Mouse (Mus musculus) c-Kit-positive CD71-positive TER-119-negative erythroid progenitor cells, embryonic 14.5 days (primary cell): ENCODE measurements around the gene Anks3.
A peak's percentile ranks its signal among the peaks of the same experiment; 100 is the strongest.

ENCODE experiments used
- DNase-seq: peaks from one replicate; pipeline ENCODE4 v3.0.0-alpha.2; 2013; ENCODE audit warnings: low read depth

Anks3 gene

GRCm38 (mm10) chr16:4927967-4928366 is 36.0 kb downstream of the Anks3 start:
- DNase-seq = no peak

GRCm38 (mm10) chr16:4923996-4924395 is 40.0 kb downstream of the Anks3 start:
- DNase-seq = no peak

DNA sequence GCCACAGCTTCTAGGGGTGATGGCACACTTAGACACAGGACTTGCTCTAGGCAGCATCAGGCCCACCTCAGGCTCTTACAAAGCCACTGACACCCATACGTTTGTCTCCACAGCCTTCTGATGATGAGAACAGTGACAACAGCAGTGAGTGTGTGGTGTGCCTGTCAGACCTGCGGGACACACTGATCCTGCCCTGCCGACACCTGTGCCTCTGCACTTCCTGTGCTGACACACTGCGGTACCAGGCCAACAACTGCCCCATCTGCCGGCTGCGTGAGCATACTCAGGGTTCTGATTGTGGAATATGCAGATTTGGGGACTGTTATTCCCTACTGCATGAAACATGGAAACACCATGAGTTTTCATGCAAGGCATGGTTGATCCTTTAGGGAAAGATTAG is 41.5 kb downstream of the Anks3 start:
- DNase-seq = no peak

DNA sequence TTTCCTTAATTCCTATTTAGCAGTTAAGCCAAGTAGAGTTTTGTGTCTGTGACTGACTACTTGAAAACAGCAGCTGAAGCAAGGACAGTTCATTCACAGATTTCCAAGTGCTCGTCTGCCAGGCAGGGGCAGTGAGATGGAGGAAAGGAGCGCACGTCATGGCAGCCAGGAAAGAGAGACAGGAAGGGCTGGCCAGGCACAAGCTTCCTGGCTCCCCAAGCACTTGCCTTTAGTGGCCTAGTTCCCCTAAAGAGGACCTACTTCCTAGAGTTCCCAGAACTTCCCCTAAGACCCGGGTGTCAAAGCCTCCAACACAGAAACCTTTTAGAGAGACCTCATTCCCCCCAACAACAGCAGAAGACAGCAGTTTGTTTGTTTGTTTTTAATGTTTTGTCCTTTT is 43.4 kb downstream of the Anks3 start:
- DNase-seq = no peak

DNA sequence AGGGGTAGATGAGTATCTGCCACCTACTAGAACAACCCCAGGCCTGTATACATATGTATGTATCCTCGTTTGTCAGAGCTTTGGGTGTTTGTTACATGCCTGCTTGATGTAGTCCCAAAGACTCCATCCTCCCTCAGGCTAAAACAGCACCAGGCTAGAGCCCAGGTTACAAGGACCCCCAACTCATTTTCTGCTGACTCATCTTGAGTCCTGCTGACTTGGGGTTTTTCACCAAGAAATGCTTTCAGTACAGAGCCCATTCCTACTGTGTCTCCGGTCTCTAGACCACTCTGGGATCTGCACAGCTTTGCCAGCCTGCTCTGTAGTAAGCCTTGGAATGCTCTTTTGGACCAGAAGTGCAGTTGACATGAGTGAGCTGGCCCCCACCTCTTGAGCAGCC is 47.4 kb downstream of the Anks3 start:
- DNase-seq = no peak

GRCm38 (mm10) chr16:4915931-4916330 is 48.1 kb downstream of the Anks3 start:
- DNase-seq = no peak

- DNase-seq = peak; percentile 68
Measured at GRCm38 (mm10) chr16:4913783-4914735, 49.9 kb downstream of the Anks3 start.

DNA sequence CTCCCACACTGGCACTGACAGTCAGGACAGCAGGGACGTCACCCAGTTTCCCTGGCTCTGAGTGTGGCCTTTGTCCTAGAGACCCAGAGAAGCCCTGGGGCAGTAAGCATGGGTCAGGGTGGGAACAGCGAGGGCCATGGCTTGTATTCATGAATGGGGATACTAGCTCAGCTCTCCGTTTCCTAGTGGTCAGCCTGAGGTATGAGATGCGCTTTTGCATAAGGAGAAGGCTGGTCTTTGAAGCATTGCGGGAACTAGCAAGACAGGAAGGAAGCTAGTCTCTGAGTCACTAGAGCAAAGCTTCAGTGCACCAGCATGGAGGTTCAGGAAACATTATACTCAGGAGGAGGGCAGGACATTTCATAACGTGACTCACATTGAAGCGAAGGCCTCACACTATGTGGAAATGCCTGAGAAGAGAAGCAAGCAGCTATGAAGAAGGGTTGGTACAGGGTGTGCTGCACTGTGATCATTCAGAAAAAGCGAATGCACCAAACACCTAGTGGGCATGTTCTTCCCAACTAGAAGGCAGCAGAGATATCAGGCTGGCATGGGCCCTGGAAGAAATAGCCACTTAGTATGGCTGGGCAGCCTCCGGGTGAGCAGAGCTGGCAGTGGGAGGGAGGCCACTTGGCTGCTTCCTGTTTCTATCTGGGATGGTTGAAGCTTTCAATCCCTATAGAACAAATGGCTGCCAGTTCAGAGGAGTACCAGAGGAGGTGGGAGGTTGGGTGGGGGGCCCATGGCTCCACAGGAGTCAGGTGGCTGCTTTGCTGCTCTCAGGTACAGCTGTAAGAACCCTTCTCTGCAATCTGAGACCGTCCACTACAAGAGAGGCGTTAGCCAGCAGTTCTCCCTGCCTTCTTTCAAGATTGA is 50.9 kb downstream of the Anks3 start:
- DNase-seq = no peak

DNA sequence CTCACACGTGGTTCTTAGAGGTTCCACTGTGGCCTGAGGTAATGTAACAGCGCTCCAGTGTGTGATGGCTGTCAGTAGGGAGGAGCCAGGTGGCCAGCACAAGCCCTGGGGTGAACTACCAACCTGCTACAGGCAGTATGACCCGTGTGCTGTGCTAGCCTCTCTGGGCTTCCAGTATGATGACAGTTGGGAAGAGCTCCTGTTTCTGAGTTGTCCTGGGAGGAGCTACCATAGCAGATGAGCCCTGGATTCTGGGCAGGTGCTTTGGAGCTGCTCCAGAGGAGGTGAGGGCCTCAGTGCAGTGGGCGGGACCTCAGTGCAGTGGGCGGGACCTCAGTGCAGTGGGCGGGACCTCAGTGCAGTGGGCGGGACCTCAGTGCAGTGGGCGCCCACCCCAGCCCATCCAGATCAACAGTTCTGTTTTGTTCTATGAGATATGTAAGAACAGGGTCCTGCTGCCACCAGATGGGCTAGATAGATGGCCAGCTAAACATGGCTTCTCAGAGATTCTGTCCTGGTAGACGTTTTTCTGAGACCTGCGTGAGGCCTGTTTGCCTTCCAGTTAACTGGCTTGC is 51.8 kb downstream of the Anks3 start:
- no peak for DNase-seq

DNA sequence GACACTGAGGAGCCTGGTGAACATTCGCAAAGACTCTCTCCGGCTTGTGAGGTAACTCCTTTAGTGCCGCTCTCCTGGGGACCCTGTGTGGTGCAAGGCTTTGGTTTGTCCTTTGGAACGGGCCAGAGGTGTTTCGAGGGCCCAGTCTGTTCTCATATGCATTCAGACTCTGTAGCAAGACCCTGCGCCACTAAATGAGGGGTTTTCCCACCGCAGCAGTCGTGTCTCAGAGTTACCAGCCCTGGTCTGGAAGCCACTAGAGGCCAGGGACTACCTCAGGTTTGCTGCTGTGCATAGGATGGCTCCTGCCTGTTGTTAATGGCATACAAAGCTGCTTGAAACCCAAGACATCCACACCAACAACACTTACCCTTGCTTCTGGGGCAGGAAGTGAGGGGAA is 53.2 kb downstream of the Anks3 start:
- DNase-seq = no peak

GRCm38 (mm10) chr16:4909745-4910144 is 54.3 kb downstream of the Anks3 start:
- DNase-seq = no peak

- no peak for DNase-seq
Measured at GRCm38 (mm10) chr16:4907972-4908371, 56.0 kb downstream of the Anks3 start.

DNA sequence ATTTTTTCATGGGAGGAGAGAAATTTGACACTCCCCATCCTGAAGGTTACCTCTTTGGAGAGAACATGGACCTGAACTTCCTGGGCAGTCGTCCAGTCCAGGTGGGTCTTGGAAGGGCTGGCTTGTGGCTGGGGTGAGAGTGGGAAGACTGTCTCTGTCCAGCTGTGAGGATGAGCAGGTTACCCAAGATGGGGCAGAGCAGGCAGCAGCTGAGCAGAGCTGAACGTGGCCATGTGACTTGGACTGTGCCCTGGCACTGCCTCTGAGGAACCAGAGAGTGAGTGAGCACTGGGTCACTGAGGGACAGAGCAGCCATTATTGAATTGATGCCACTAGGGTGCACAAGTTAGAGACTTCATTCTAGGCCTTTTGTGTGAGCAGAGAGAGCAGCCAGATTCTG is 56.6 kb downstream of the Anks3 start:
- DNase-seq = no peak

DNA sequence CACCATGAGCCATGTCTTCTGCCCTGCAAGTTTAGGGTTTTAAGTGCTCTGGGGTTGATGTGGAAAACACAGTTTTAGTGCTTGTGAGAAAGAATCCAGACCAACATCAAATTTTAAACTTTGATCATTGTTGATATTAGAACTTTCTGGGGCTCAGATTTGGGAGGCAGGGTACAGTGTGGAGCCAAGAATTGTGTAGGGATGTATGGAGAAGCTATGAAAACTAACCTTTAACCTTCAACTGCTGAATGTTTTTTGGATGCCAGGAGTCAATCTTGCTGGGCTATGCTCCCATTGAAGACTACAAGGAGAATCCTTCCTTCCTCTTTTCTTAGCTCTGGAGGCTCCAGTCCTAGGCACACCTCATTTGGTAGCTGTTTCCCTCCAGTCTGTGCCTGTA is 57.4 kb downstream of the Anks3 start:
- no peak for DNase-seq

GRCm38 (mm10) chr16:4905591-4905990 is 58.4 kb downstream of the Anks3 start:
- DNase-seq = no peak

- DNase-seq = no peak
Measured at GRCm38 (mm10) chr16:4904878-4905277, 59.1 kb downstream of the Anks3 start.

- DNase-seq = no peak
Measured at GRCm38 (mm10) chr16:4903491-4904102, 60.4 kb downstream of the Anks3 start.

GRCm38 (mm10) chr16:4902390-4902789 is 61.6 kb downstream of the Anks3 start:
- DNase-seq = no peak

- DNase-seq = no peak
Measured at GRCm38 (mm10) chr16:4901167-4901566, 62.8 kb downstream of the Anks3 start.

DNA sequence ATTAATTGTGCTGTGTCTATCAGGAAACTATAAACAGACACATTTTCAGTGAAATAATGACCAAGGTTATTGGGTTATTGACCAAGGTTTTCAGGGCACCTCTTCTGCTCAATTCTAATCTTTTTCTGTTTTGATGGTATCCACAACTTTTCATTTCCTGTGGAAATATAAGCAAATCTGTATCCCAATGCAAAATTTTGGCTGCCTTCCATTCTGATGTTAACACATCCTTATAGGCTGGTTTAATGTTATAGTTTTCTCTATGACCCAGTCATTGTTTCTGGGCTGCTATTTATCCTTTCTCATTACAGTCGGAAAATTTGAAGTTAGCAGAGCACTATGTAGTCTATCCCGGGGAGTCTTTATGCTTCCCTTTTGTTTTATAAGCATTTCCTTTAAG is 64.3 kb downstream of the Anks3 start:
- no peak for DNase-seq

DNA sequence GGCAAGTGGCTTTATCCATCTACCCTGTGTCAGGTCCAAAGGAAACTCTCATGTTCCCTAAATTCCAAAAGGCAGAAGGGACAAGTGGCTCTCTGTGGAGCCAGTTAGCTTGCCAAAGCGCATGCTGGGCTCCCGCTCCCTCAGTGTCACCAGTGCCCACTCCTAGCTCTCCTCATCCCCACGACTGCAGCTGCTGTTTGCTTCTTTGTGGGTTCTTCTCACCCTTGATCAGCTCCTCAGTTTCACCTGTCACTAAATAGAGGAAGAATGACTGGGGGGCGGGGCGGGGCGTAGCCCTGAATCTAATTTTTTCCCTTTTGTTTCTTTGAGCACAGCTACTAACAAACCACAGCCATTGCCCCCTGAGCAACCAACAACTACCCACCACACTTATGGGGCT is 65.1 kb downstream of the Anks3 start:
- no peak for DNase-seq

GRCm38 (mm10) chr16:4897146-4897730 is 66.8 kb downstream of the Anks3 start:
- no peak for DNase-seq
